Mouse (Mus musculus): ENCODE measurements around the gene Mxra8. TPM values are rescaled to one million over a fixed set of nuclear protein-coding genes. Genes with fewer than 3 reads are reported as not detected.

The Mxra8 gene
- total RNA-seq, 1 experiment: 14.4 TPM

GRCm38 (mm10) chr4:155891551-155892001, 52.1 kb downstream of the Mxra8 start, which contains the start of the genes Pusl1 and Acap3:
TSS of gene Pusl1 (minus strand) at chr4:155891781.
TSS of gene Acap3 (plus strand) at chr4:155891822.
- peaks cover 12 to 17% of the 10 kb centered on the region in 2 experiments for H3K4me1 ChIP-seq (ENCODE audit: control insufficient read depth in 2 of 2, insufficient read depth in 2 of 2, low read length in 2 of 2, poor library complexity in 1 of 2)
- H3K36me3 ChIP-seq (ENCODE audit: control insufficient read depth, insufficient read depth, low read length, poor library complexity, severe bottlenecking): peaks cover 32% of the 10 kb centered on the region
- DNase-seq (ENCODE audit: low read depth, low spot score): peak; percentile 90
- no peaks in the 10 kb centered on the region for H3K9me3 ChIP-seq (ENCODE audit: control insufficient read depth, insufficient read depth, low read depth, low read length)
- in situ Hi-C loops (cut with MboI; ENCODE audit: low sequenced_read_pairs in 2 of 2, unreplicated experiment in 2 of 2): no loop called here
- peak within 1 kb of the TSS; percentile 89 to 90 for H3K4me3 ChIP-seq (ENCODE audit: insufficient read depth in 1 of 2, low read depth in 1 of 2, low read length in 2 of 2, poor library complexity in 1 of 2, severe bottlenecking in 1 of 2)
- H3K9ac ChIP-seq (ENCODE audit: insufficient read depth, low read depth, low read length, poor library complexity, severe bottlenecking): peak within 1 kb of the TSS; percentile 80
- peak within 1 kb of the TSS; percentile 36 for H3K27ac ChIP-seq (ENCODE audit: insufficient read depth, low read depth, low read length, poor library complexity, severe bottlenecking)
- TF ChIP-seq ZNF384 (IDR thresholded peaks at IDR 0.05; ENCODE audit: low read depth, low read length) (no peak), CHD2 (IDR thresholded peaks at IDR 0.05; ENCODE audit: low read depth, low read length) (0 out of 2 replicates have a peak, but pooled peaks have one; percentile 33), MAFK (IDR thresholded peaks at IDR 0.05; ENCODE audit: insufficient read depth, low read depth, low read length) (no peak), ZC3H11A (IDR thresholded peaks at IDR 0.05; ENCODE audit: borderline replicate concordance, low read depth, low read length) (no peak), HCFC1 (IDR thresholded peaks at IDR 0.05; ENCODE audit: borderline replicate concordance, insufficient read depth, low read length) (peak; percentile 63; the same call in 1 of the 2 replicates)

- Histone ChIP-seq H3K4me1 (ENCODE audit: control insufficient read depth in 2 of 2, insufficient read depth in 2 of 2, low read length in 2 of 2, poor library complexity in 1 of 2) (peaks cover 12 to 17% of the 10 kb centered on the region in 2 experiments), H3K9me3 (ENCODE audit: control insufficient read depth, insufficient read depth, low read depth, low read length) (no peaks in the 10 kb centered on the region), H3K4me3 (ENCODE audit: insufficient read depth in 1 of 2, low read depth in 1 of 2, low read length in 2 of 2, poor library complexity in 1 of 2, severe bottlenecking in 1 of 2) (peak overlapping the region; percentile 89 to 90), H3K36me3 (ENCODE audit: control insufficient read depth, insufficient read depth, low read length, poor library complexity, severe bottlenecking) (peaks cover 27% of the 10 kb centered on the region), H3K27ac (ENCODE audit: insufficient read depth, low read depth, low read length, poor library complexity, severe bottlenecking) (peak overlapping the region; percentile 36; the same call in 1 of the 2 replicates), H3K9ac (ENCODE audit: insufficient read depth, low read depth, low read length, poor library complexity, severe bottlenecking) (peak overlapping the region; percentile 80)
- in situ Hi-C loops (cut with MboI; ENCODE audit: low sequenced_read_pairs in 2 of 2, unreplicated experiment in 2 of 2): no loop called here
- DNase-seq (ENCODE audit: low read depth, low spot score): peak; percentile 40
- TF ChIP-seq CHD2 (IDR thresholded peaks at IDR 0.05; ENCODE audit: low read depth, low read length): no peak
- no peak for TF ChIP-seq MAFK (IDR thresholded peaks at IDR 0.05; ENCODE audit: insufficient read depth, low read depth, low read length)
- no peak for TF ChIP-seq ZNF384 (IDR thresholded peaks at IDR 0.05; ENCODE audit: low read depth, low read length)
- TF ChIP-seq HCFC1 (IDR thresholded peaks at IDR 0.05; ENCODE audit: borderline replicate concordance, insufficient read depth, low read length): no peak
- TF ChIP-seq ZC3H11A (IDR thresholded peaks at IDR 0.05; ENCODE audit: borderline replicate concordance, low read depth, low read length): no peak
These were observed 52.5 kb downstream of the Mxra8 start for GRCm38 (mm10) chr4:155892017-155892416.

GRCm38 (mm10) chr4:155892438-155893211, 53.1 kb downstream of the Mxra8 start:
- Histone ChIP-seq H3K9ac (ENCODE audit: insufficient read depth, low read depth, low read length, poor library complexity, severe bottlenecking) (peak overlapping the region; percentile 80), H3K4me1 (ENCODE audit: control insufficient read depth in 2 of 2, insufficient read depth in 2 of 2, low read length in 2 of 2, poor library complexity in 1 of 2) (peaks cover 12 to 17% of the 10 kb centered on the region in 2 experiments), H3K9me3 (ENCODE audit: control insufficient read depth, insufficient read depth, low read depth, low read length) (no peaks in the 10 kb centered on the region), H3K4me3 (ENCODE audit: insufficient read depth in 1 of 2, low read depth in 1 of 2, low read length in 2 of 2, poor library complexity in 1 of 2, severe bottlenecking in 1 of 2) (peak overlapping the region; percentile 89 to 90), H3K27ac (ENCODE audit: insufficient read depth, low read depth, low read length, poor library complexity, severe bottlenecking) (no peak overlapping the region), H3K36me3 (ENCODE audit: control insufficient read depth, insufficient read depth, low read length, poor library complexity, severe bottlenecking) (peaks cover 23% of the 10 kb centered on the region)
- in situ Hi-C loops (cut with MboI; ENCODE audit: low sequenced_read_pairs in 2 of 2, unreplicated experiment in 2 of 2): no loop called here
- no peak for DNase-seq (ENCODE audit: low read depth, low spot score)
- no peak for TF ChIP-seq ZC3H11A (IDR thresholded peaks at IDR 0.05; ENCODE audit: borderline replicate concordance, low read depth, low read length)

- H3K36me3 ChIP-seq (ENCODE audit: control insufficient read depth, insufficient read depth, low read length, poor library complexity, severe bottlenecking): peaks cover 17% of the 10 kb centered on the region
- no peak overlapping the region for H3K27ac ChIP-seq (ENCODE audit: insufficient read depth, low read depth, low read length, poor library complexity, severe bottlenecking)
- peaks cover 12 to 17% of the 10 kb centered on the region in 2 experiments for H3K4me1 ChIP-seq (ENCODE audit: control insufficient read depth in 2 of 2, insufficient read depth in 2 of 2, low read length in 2 of 2, poor library complexity in 1 of 2)
- no peaks in the 10 kb centered on the region for H3K9me3 ChIP-seq (ENCODE audit: control insufficient read depth, insufficient read depth, low read depth, low read length)
- DNase-seq (ENCODE audit: low read depth, low spot score): no peak
- TF ChIP-seq ZC3H11A (IDR thresholded peaks at IDR 0.05; ENCODE audit: borderline replicate concordance, low read depth, low read length) (no peak), MAFK (IDR thresholded peaks at IDR 0.05; ENCODE audit: insufficient read depth, low read depth, low read length) (no peak), ZNF384 (IDR thresholded peaks at IDR 0.05; ENCODE audit: low read depth, low read length) (no peak), HCFC1 (IDR thresholded peaks at IDR 0.05; ENCODE audit: borderline replicate concordance, insufficient read depth, low read length) (no peak), CHD2 (IDR thresholded peaks at IDR 0.05; ENCODE audit: low read depth, low read length) (no peak)
- no peak overlapping the region for H3K9ac ChIP-seq (ENCODE audit: insufficient read depth, low read depth, low read length, poor library complexity, severe bottlenecking)
- no peak overlapping the region for H3K4me3 ChIP-seq (ENCODE audit: insufficient read depth in 1 of 2, low read depth in 1 of 2, low read length in 2 of 2, poor library complexity in 1 of 2, severe bottlenecking in 1 of 2)
- in situ Hi-C loops (cut with MboI; ENCODE audit: low sequenced_read_pairs in 2 of 2, unreplicated experiment in 2 of 2): no loop called here
These were observed 53.8 kb downstream of the Mxra8 start for GRCm38 (mm10) chr4:155893212-155893690.

Other genes starting within 250 kb of the Mxra8 start
- 25.5 and 33.5 TPM in 2 replicates for gene Slc35e2, start 238.3 kb upstream of the Mxra8 start, total RNA-seq (2012; rRNA removed)
- 45.7 and 50.1 TPM in 2 replicates for gene Cdk11b, start 214.8 kb upstream of the Mxra8 start, total RNA-seq (2012; rRNA removed)
- gene Gm10563, start 194.3 kb upstream of the Mxra8 start, total RNA-seq (2012; rRNA removed): not detected in 2 replicates
- 12.1 and 19.0 TPM in 2 replicates for gene Mmp23, start 186.3 kb upstream of the Mxra8 start, total RNA-seq (2012; rRNA removed)
- 55.3 and 100 TPM in 2 replicates for gene Mib2, start 170.5 kb upstream of the Mxra8 start, total RNA-seq (2012; rRNA removed)
- 10.0 and 22.1 TPM in 2 replicates for gene Fndc10, start 145.3 kb upstream of the Mxra8 start, total RNA-seq (2012; rRNA removed)
- gene Ssu72, start 134.9 kb upstream of the Mxra8 start, total RNA-seq (2012; rRNA removed): 125 and 129 TPM in 2 replicates
- 0.22 and 0.58 TPM in 2 replicates for gene Tmem240, start 104.9 kb upstream of the Mxra8 start, total RNA-seq (2012; rRNA removed)
- gene Atad3a, start 78.6 kb upstream of the Mxra8 start, total RNA-seq (2012; rRNA removed): 169 and 267 TPM in 2 replicates
- 4.6 and 10.6 TPM in 2 replicates for gene Vwa1, start 65.0 kb upstream of the Mxra8 start, total RNA-seq (2012; rRNA removed)
- 0.09 and 0.11 TPM in 2 replicates for gene Tmem88b, start 53.8 kb upstream of the Mxra8 start, total RNA-seq (2012; rRNA removed)
- gene Ankrd65, start 49.2 kb upstream of the Mxra8 start, total RNA-seq (2012; rRNA removed): 0.49 and 0.74 TPM in 2 replicates
- gene Mrpl20, start 36.8 kb upstream of the Mxra8 start, total RNA-seq (2012; rRNA removed): 114 and 157 TPM in 2 replicates
- 103 and 171 TPM in 2 replicates for gene Ccnl2, start 27.2 kb upstream of the Mxra8 start, total RNA-seq (2012; rRNA removed)
- 156 and 162 TPM in 2 replicates for gene Aurkaip1, start 8.4 kb upstream of the Mxra8 start, total RNA-seq (2012; rRNA removed)
- 49.8 and 88.0 TPM in 2 replicates for gene Dvl1, start 7.7 kb downstream of the Mxra8 start, total RNA-seq (2012; rRNA removed)
- 0.40 and 0.58 TPM in 2 replicates for gene Tas1r3, start 23.7 kb downstream of the Mxra8 start, total RNA-seq (2012; rRNA removed)
- 9.7 and 10.1 TPM in 2 replicates for gene Cptp, start 29.8 kb downstream of the Mxra8 start, total RNA-seq (2012; rRNA removed)
- gene Ints11, start 29.9 kb downstream of the Mxra8 start, total RNA-seq (2012; rRNA removed): 106 and 119 TPM in 2 replicates
- gene Pusl1, start 52.1 kb downstream of the Mxra8 start, total RNA-seq (2012; rRNA removed): 62.2 and 104 TPM in 2 replicates
- gene Acap3, start 52.1 kb downstream of the Mxra8 start, total RNA-seq (2012; rRNA removed): 17.1 and 32.0 TPM in 2 replicates
- gene Ube2j2, start 104.2 kb downstream of the Mxra8 start, total RNA-seq (2012; rRNA removed): 57.9 and 74.1 TPM in 2 replicates
- gene C1qtnf12, start 122.6 kb downstream of the Mxra8 start, total RNA-seq (2012; rRNA removed): 6.4 and 10.3 TPM in 2 replicates
- 11.9 and 20.6 TPM in 2 replicates for gene B3galt6, start 153.0 kb downstream of the Mxra8 start, total RNA-seq (2012; rRNA removed)
- 176 and 257 TPM in 2 replicates for gene Sdf4, start 153.2 kb downstream of the Mxra8 start, total RNA-seq (2012; rRNA removed)
- 2.4 and 2.6 TPM in 2 replicates for gene Tnfrsf4, start 174.2 kb downstream of the Mxra8 start, total RNA-seq (2012; rRNA removed)
- gene Tnfrsf18, start 186.5 kb downstream of the Mxra8 start, total RNA-seq (2012; rRNA removed): 0.62 and 1.1 TPM in 2 replicates
- gene Ttll10, start 219.7 kb downstream of the Mxra8 start, total RNA-seq (2012; rRNA removed): 0.22 and 0.37 TPM in 2 replicates